Mouse (Mus musculus) forebrain, embryonic 10.5 days (tissue): ENCODE results near the gene Nectin2. TPM values are rescaled to one million over a fixed set of nuclear protein-coding genes. Genes with fewer than 3 reads are reported as not detected.

ENCODE experiments used
- DNase-seq: peaks from one replicate; pipeline ENCODE4 v3.0.0-alpha.2; 2017; ENCODE audit warnings: low spot score; ENCODE audit errors: extremely low spot score
- H3K27ac ChIP-seq: fragments of 300-500 bp; sonication (generic); 2 replicates; pipeline ENCODE4 v1.5.1; 2016; ENCODE audit warnings: mild to moderate bottlenecking
- H3K27me3 ChIP-seq: fragments of 300-500 bp; sonication (generic); 2 replicates; pipeline ENCODE4 v1.6.1; 2016; ENCODE audit warnings: mild to moderate bottlenecking; ENCODE audit not compliant: poor library complexity, severe bottlenecking
- H3K36me3 ChIP-seq: fragments of 300-500 bp; sonication (generic); replicated peaks from 2 replicates; pipeline ENCODE4 v1.6.1; 2016; ENCODE audit warnings: mild to moderate bottlenecking, moderate library complexity
- H3K4me1 ChIP-seq: fragments of 300-500 bp; sonication (generic); 2 replicates; pipeline ENCODE4 v1.6.1; 2016
- H3K4me3 ChIP-seq: fragments of 300-500 bp; sonication (generic); 2 replicates; pipeline ENCODE4 v1.5.1; 2016; ENCODE audit warnings: mild to moderate bottlenecking, moderate library complexity
- H3K9me3 ChIP-seq: fragments of 300-500 bp; sonication (generic); 2 replicates; pipeline ENCODE4 v1.6.1; 2016; ENCODE audit warnings: mild to moderate bottlenecking, moderate library complexity
- WGBS: fragments of 180-500 bp; shearing (Covaris S2); methylation state at CpG from one replicate; pipeline ENCODE4 v1.1.7; 2016; 5-methylcytosine and 5-hydroxymethylcytosine counted together
- polyA plus RNA-seq: library from polyadenylated mRNA; unstranded; fragments of >200 nt; fragmentation: Nextera tagmentation; extraction: Ambion mirVana; gene quantifications from 2 replicates; pipeline ENCODE4 v1.2.1, GENCODE M21; 2016

The Nectin2 gene
- polyA plus RNA-seq, 1 experiment from 2014 or later = 84.2 TPM

DNA sequence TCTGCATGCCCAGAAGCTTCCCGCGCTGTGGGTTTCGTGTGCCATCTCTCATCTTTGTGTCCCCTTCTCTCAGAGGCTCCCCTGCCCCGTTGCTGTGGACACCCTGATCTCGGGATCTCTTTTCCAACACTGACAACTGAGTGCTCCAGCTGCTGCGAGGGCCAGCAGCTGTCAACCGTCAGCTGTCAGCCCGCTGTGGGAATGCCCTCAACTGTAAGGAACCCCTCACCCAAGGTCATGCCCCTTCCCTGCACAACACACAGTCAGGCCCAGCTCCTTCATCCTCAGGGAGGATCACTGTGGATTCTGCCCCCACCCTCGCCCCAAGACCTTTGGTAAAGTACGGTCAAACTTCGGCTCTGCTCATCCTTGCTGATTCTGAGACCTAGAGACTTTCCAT, 12.0 kb upstream of the Nectin2 start:
- no peak for DNase-seq
- Histone ChIP-seq H3K36me3 (peaks cover 40% of the 10 kb centered on the region), H3K9me3 (0 out of 2 replicates have a peak, but pooled peaks cover 4% of the 10 kb centered on the region)

DNA sequence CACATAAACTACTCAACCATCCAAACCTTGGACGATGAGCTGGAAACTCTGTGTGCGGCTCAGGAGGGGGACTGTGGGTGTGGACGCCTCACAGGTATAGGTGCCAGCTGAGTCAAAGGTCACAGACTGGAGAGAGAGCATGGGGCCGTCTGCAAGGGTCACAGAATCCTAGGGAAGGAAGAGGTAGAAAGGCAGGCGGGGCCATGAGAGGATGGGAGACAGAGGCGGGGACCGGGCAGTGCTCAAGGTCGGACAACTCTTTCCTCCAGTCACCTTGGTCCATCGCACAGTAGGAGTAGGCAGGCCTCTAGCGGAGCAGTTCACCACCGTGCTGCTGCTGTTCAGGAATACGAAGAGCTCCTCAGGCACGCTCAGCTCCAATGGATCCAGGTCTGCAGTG, 9.7 kb upstream of the Nectin2 start:
- 90% methylated on average over 13 of the region's 13 CpGs for WGBS
- peaks cover 37% of the 10 kb centered on the region for H3K36me3 ChIP-seq
- DNase-seq = no peak

More for the DNA sequence above, 12.0 kb upstream of the Nectin2 start:
- Histone ChIP-seq H3K27me3 (no peaks in the 10 kb centered on the region), H3K27ac (no peak overlapping the region), H3K4me1 (no peaks in the 10 kb centered on the region), H3K4me3 (no peak overlapping the region)
- WGBS = 95% methylated on average over 11 of the region's 11 CpGs

DNA sequence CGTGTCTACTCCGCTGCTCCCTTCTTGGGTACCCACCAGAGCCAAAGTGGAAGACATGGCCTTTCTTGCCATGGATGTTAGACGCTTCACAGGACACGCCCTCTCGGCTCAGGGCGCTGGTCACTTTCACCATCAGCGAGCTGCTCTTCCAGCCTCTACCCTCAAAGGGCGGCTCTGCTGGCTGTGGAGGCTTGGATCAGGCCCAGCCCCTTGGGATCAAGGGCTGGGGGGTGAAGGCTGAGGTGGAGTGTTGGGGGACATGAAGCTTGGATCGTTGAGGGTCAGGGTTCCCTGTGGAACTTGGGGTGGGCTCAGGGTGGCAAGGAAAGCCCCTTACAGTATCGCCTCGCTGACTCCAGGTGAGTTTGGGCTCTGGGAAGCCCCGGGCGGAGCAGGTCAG, 8.3 kb upstream of the Nectin2 start:
- DNase-seq = no peak
- 90% methylated on average over 13 of the region's 13 CpGs for WGBS
- Histone ChIP-seq H3K36me3 (peaks cover 25% of the 10 kb centered on the region), H3K4me1 (no peaks in the 10 kb centered on the region), H3K4me3 (no peak overlapping the region), H3K27me3 (no peaks in the 10 kb centered on the region), H3K9me3 (peaks cover 4% of the 10 kb centered on the region; the same call in 1 of the 2 replicates), H3K27ac (no peak overlapping the region)

More for the DNA sequence above, 9.7 kb upstream of the Nectin2 start:
- Histone ChIP-seq H3K4me3 (no peak overlapping the region), H3K27ac (no peak overlapping the region), H3K4me1 (no peaks in the 10 kb centered on the region), H3K27me3 (no peaks in the 10 kb centered on the region), H3K9me3 (peaks cover 7% of the 10 kb centered on the region; the same call in 1 of the 2 replicates)

DNA sequence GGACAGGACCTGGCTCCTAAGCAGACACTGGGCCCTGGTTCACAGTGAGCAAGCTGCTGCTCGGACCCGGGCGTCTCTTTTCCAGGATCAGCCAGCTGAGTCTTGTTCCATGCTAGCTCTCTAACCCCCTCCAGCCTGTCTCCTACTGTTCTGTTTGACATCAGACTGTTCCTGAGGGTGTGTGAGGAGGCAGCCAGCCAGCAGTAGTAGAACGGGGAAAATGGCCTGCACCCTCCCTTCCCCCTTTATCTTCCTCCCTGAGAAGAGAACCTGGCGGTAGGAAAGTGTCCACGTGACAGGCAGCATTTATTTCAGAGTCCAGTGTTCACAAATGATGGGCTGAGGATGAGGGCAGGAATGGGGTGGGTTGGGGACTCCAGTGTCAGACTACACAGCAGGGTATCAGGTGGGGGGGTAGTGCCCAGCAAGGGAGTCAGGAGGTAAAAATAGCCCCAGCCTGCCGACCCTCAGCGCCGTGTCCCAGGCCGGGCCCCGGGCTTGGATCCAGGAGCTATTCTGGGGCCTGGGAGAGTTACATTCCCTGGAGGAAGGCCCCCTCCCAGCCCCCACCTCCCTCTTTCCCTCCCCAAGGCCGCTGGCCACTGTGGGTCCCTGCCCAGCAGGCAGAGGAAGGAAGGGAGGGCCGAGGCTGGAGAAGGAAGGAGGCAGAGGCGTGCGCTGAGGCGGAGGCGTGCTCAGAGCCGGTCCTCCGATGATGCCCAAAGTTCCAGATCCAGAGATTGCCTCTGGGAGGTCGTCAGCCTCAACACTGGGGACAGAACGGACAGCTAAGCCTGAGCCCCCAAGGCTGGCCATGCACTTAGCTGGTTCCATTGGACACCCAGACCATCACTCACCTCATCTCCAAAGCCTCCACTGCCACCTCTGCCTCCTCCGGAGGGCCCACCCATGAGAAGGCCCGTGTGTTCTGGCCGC, 5.8 kb upstream of the Nectin2 start:
- no peak overlapping the region for H3K4me3 ChIP-seq
- 0 out of 2 replicates have a peak overlapping the region, but pooled peaks have one; percentile 30 for H3K27ac ChIP-seq
- no peaks in the 10 kb centered on the region for H3K27me3 ChIP-seq
- H3K4me1 ChIP-seq = no peaks in the 10 kb centered on the region; the same call in 1 of the 2 replicates
- H3K9me3 ChIP-seq = peaks cover 2% of the 10 kb centered on the region; the same call in 1 of the 2 replicates
- no peak for DNase-seq
- 84% methylated on average over 23 of the region's 24 CpGs for WGBS
- peaks cover 17% of the 10 kb centered on the region for H3K36me3 ChIP-seq

DNA sequence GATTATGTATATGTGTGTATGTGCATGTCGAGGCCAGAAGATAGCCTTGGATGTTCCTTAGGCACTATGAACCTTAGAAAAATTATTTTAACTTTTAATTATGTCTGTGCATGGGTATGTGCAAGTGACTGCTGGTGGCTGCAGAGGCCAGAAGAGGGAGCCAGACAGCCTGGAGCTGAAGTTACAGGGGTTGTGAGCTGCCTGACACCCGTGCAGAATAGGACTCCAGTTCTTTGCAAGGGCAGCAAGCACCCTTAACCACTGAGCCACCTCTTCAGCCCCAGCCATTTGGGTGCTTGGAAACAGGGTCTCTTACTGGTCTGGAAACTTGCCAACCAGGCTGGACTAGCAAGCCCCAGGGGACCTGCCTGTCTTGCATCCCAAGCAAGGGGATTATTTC, 4.7 kb upstream of the Nectin2 start:
- no peak for DNase-seq
- peaks cover 17% of the 10 kb centered on the region for H3K36me3 ChIP-seq
- WGBS = 85% methylated on average over 2 of the region's 2 CpGs
- peaks cover 2% of the 10 kb centered on the region; the same call in 1 of the 2 replicates for H3K9me3 ChIP-seq
- no peak overlapping the region for H3K4me3 ChIP-seq
- H3K27ac ChIP-seq = no peak overlapping the region
- H3K27me3 ChIP-seq = no peaks in the 10 kb centered on the region
- peaks cover 11% of the 10 kb centered on the region for H3K4me1 ChIP-seq

DNA sequence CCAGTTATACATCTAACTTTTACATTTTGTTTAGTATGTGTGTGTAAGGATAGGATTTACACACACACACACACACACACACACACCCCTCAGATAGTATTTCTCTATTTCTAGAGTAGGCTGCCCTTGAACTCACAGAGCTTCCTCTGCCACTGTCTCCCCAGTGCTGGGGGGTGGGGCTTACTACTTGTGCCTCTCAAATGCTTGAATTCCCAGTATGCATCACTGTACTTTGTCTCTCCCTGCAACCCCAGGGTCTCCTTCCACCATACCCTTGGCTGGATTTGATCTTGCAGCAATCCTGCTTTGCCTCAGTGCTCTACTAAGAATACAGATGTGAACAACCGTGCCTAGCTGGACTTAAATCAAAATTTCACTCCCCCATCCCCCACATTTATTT, 3.8 kb upstream of the Nectin2 start:
- no peak overlapping the region for H3K27ac ChIP-seq
- 87% methylated on average over 1 of the region's 1 CpGs for WGBS

DNA sequence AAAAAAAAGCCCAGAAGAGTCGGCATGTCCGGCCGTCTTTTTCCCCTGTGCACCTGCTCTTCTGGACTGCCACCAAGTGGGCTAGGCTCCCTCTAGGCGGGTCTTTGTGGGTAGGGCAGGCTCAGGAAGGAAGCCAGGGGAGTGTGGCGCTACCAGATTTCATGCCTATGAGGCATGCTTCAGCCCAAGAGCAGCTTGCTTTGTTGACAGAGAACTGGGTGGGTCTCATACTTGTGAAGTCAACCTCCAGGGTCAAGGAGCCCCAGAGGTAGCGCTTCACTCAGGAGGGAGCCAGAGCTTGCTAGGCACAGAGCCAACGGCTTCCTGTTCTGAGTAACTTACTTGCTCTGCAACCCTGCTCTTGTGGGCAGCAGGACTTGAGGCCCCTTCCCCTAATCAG, 3.3 kb upstream of the Nectin2 start:
- Histone ChIP-seq H3K9me3 (peaks cover 2% of the 10 kb centered on the region; the same call in 1 of the 2 replicates), H3K27ac (no peak overlapping the region), H3K4me3 (no peak overlapping the region), H3K36me3 (peaks cover 11% of the 10 kb centered on the region), H3K27me3 (no peaks in the 10 kb centered on the region), H3K4me1 (peaks cover 18% of the 10 kb centered on the region)
- 88% methylated on average over 7 of the region's 7 CpGs for WGBS
- DNase-seq = no peak

More for the DNA sequence above, 3.8 kb upstream of the Nectin2 start:
- peaks cover 16% of the 10 kb centered on the region for H3K4me1 ChIP-seq
- H3K27me3 ChIP-seq = no peaks in the 10 kb centered on the region
- H3K4me3 ChIP-seq = no peak overlapping the region
- peaks cover 2% of the 10 kb centered on the region; the same call in 1 of the 2 replicates for H3K9me3 ChIP-seq
- peaks cover 16% of the 10 kb centered on the region for H3K36me3 ChIP-seq
- DNase-seq = no peak

DNA sequence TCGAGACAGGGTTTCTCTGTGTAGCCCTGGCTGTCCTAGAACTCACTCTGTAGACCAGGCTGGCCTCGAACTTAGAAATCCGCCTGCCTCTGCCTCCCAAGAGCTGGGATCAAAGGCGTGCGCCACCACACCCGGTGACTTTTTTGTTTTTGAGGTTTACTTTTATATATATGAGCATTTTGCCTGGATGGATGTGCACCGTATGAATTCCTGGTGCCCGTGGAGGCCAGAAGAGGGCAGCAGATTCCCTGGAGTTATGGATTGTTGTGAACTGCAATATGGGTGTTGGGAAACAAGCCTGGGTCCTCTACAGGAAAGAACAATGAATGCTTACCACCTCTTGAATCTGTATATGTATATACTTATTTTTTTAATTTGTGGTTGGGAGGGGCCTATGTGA, 2.4 kb upstream of the Nectin2 start:
- no peak for DNase-seq
- Histone ChIP-seq H3K27ac (no peak overlapping the region), H3K36me3 (0 out of 2 replicates have a peak, but pooled peaks cover 4% of the 10 kb centered on the region), H3K9me3 (peaks cover 2% of the 10 kb centered on the region; the same call in 1 of the 2 replicates), H3K27me3 (no peaks in the 10 kb centered on the region), H3K4me3 (no peak overlapping the region), H3K4me1 (peaks cover 27% of the 10 kb centered on the region)
- 67% methylated on average over 8 of the region's 8 CpGs for WGBS

DNA sequence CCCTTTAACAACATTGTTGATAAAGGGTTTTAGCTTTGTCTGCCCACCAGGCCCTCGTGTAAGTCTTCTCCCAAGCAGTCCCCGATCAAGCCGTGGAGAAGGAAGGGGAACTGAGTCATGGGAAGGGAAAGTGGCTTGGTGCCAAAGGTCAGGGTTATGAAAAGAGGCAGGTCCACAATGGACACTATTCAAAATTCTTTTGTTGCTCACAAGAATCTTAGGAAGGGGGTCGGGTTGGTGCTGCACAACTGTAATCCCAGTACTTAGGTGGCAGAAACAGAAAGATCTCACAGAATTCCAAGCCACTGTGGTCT, 744 bp upstream of the Nectin2 start:
- WGBS = 67% methylated on average over 4 of the region's 4 CpGs
- Histone ChIP-seq H3K4me3 (peak overlapping the region; percentile 77; the same call in 1 of the 2 replicates), H3K27ac (peak overlapping the region; percentile 92), H3K36me3 (peaks cover 1% of the 10 kb centered on the region; the same call in 1 of the 2 replicates), H3K27me3 (no peaks in the 10 kb centered on the region), H3K9me3 (no peaks in the 10 kb centered on the region), H3K4me1 (peaks cover 44% of the 10 kb centered on the region)
- no peak for DNase-seq

DNA sequence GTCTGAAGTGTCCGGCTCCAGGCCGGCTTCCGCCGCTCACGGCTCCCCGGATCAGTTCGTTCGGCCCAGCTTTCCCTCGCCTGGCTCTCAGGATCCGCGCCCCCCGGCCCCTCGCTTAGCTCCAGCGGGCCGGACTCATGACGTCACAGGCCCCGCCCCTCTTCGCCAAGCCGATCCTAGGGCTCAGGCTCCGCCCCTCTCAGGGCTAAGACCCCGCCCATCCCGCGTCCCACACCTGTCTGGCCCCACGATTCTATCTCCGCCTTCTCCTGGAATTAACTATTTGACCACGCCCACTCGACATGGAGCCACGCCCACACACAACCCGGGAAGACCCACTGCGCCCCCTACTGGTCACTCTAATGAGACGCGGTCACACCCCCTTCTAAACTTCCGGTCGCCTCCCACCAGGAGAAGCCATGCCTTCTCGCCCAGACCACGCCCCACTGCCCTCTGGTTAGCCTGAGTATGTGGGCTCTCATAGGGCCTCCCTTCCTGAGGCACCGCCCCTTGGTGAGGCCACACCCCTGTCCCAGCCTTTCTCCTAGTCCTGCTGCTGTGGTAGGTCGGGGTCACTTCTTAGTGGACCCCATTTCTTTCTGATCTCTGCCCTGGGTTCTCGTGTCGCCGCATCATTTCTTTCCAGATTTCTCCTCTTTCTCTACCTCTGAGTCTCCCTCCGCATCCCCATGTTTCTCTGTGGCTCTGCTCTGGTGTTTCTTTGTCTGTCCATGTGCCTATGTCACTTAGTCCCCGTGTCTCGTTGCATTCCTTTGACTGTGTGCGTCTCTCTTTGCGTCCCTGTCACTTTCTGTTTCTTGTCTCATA, 680 bp downstream of the Nectin2 start:
- peaks cover 58% of the 10 kb centered on the region for H3K4me1 ChIP-seq
- under 1% methylated on average over 46 of the region's 46 CpGs for WGBS
- DNase-seq = peak; percentile 100

DNA sequence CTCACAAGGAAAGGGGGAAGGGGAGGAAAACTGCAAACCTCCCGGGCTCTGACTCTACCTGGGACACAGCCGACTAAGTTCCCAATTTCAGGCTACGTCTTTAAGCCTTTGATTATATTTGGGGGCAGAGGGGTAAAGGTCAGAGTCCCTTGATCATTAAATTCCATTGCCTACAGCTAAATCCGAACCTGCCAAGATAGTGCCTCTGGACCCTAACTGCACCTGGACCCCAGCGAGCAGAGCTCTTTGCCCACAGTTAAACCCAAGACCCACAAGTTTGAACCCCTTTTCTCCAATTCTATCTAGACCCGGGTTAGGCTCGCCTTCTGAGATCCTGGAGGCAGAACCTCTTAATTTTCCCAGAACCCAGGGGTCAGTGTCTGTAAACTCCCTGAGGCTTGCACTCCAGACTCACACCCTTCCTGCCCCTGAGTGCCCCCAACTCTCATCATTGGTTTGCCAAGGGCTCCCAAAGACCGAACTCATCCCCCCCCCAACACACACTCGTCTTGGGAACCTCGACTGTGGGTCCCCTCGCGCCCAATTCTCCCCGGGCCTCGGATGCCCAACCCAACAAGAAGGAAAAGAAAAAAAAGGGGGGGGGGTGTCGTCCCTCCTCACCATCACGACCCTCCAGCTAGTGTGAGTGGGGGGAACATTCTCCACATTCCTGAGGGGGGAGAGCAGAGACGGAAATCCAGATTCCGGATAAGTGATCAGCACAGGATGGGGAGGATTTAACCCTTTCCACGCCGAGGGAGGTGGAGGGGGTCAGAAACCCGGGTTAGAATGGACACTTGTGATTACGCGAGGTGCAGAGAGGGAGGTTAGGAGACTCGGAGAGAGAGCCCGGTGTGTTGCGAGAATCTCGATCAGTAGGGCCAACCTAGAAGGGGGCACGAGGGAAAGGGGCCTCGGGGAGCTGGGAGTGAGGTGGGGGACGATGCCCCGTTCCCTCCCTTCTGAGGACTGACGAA, 1.8 kb downstream of the Nectin2 start:
- DNase-seq = peak; percentile 62
- Histone ChIP-seq H3K27me3 (no peaks in the 10 kb centered on the region), H3K4me1 (peaks cover 58% of the 10 kb centered on the region), H3K4me3 (peak overlapping the region; percentile 77), H3K36me3 (peaks cover 26% of the 10 kb centered on the region), H3K27ac (peak overlapping the region; percentile 92), H3K9me3 (no peaks in the 10 kb centered on the region)
- under 1% methylated on average over 32 of the region's 32 CpGs for WGBS

More for the DNA sequence above, 680 bp downstream of the Nectin2 start:
- Histone ChIP-seq H3K4me3 (peak overlapping the region; percentile 77), H3K27ac (peak overlapping the region; percentile 92), H3K36me3 (peaks cover 15% of the 10 kb centered on the region), H3K27me3 (no peaks in the 10 kb centered on the region), H3K9me3 (no peaks in the 10 kb centered on the region)
